Mouse (Mus musculus) embryo, embryonic 10.5 days (tissue): ENCODE measurements around the gene Vcl.
A peak's percentile ranks its signal among the peaks of the same experiment; 100 is the strongest.

Source experiments
- DNase-seq: peaks from one replicate; pipeline ENCODE4 v3.0.0-alpha.2; 2015; ENCODE audit warnings: low spot score

Vcl gene

GRCm38 (mm10) chr14:21065490-21066162, 136.4 kb downstream of the Vcl start:
- DNase-seq: no peak

GRCm38 (mm10) chr14:21069594-21069993, 140.4 kb downstream of the Vcl start:
- DNase-seq: no peak

- DNase-seq: no peak
These were observed 144.8 kb downstream of the Vcl start for GRCm38 (mm10) chr14:21073981-21074380.

- no peak for DNase-seq
These were observed 145.5 kb downstream of the Vcl start for GRCm38 (mm10) chr14:21074398-21075320.

GRCm38 (mm10) chr14:21075751-21076500, 146.7 kb downstream of the Vcl start:
- peak; percentile 92 for DNase-seq

GRCm38 (mm10) chr14:21076501-21077194, 147.4 kb downstream of the Vcl start:
- no peak for DNase-seq

- DNase-seq: no peak
These were observed 148.7 kb downstream of the Vcl start for GRCm38 (mm10) chr14:21077939-21078338.

- no peak for DNase-seq
These were observed 149.3 kb downstream of the Vcl start for GRCm38 (mm10) chr14:21078511-21078910.

- DNase-seq: no peak
These were observed 153.6 kb downstream of the Vcl start for GRCm38 (mm10) chr14:21082823-21083222.
